Comparison of ENCODE assay signal across 9 mouse cellular contexts in genomic region chr11:98931513-98932292, GRCm38 (mm10). TPM values are rescaled to one million over a fixed set of nuclear protein-coding genes. Genes with fewer than 3 reads are reported as not detected.
A peak's percentile ranks its signal among the peaks of the same experiment; 100 is the strongest.
DNase-seq lines count a peak whose midpoint lies in the region; ATAC-seq lines count a peak whose summit lies in the region.
"Had no signal": no experiment of that assay in that cellular context is flagged by ENCODE, and none has a peak within 500 bp of the region (broad histone marks: within the 10 kb centered on the region; RNA-seq: fewer than 3 reads in every experiment).

No protein-coding gene starts in this region.

- H3K4me2 ChIP-seq in hindbrain, embryonic 14.5 days (replicated peaks) = 0 out of 2 replicates have a peak overlapping the region, but pooled peaks have one; percentile 8
- H3K4me2 ChIP-seq in midbrain, embryonic 11.5 days = no peak overlapping the region

- WGBS in hindbrain, embryonic 14.5 days = 26% methylated on average over 7 of the region's 7 CpGs
- 32% methylated on average over 7 of the region's 7 CpGs for WGBS in midbrain, embryonic 11.5 days

- H3K27ac ChIP-seq in hindbrain, embryonic 14.5 days = peak overlapping the region; percentile 18; the same call in 1 of the 2 replicates
- H3K27ac ChIP-seq in midbrain, embryonic 11.5 days (ENCODE audit: low read depth, low read length) = no peak overlapping the region

- H3K9ac ChIP-seq in hindbrain, embryonic 14.5 days = no peak overlapping the region
- no peak overlapping the region for H3K9ac ChIP-seq in midbrain, embryonic 11.5 days (ENCODE audit: low read length)

- H3K4me1 ChIP-seq in hindbrain, embryonic 14.5 days (replicated peaks; ENCODE audit: control insufficient read depth, insufficient read depth, low read length) = peaks cover 67% of the 10 kb centered on the region
- H3K4me1 ChIP-seq in midbrain, embryonic 11.5 days (ENCODE audit: control insufficient read depth, insufficient read depth, low read length) = peaks cover 54% of the 10 kb centered on the region

- DNase-seq in adrenal gland, postnatal 10 days = peak; percentile 52
- no peak for DNase-seq in adrenal gland, postnatal 25 days
- peak; percentile 61 for DNase-seq in testis, postnatal 10 days (ENCODE audit: low spot score)
- no peak for DNase-seq in testis, postnatal 14 days (ENCODE audit: low spot score)
- no peak for DNase-seq in hindbrain, embryonic 14.5 days (ENCODE audit: low spot score)
- peak; percentile 84 for DNase-seq in midbrain, embryonic 11.5 days (ENCODE audit: low spot score, missing footprints)
- DNase-seq in layer of hippocampus, adult 18-20 months (ENCODE audit: low spot score in 2 of 2) = no peak

- no peaks in the 10 kb centered on the region for H3K27me3 ChIP-seq in hindbrain, embryonic 14.5 days (ENCODE audit: control insufficient read depth, insufficient read depth, low read length)
- peaks cover 8% of the 10 kb centered on the region for H3K27me3 ChIP-seq in midbrain, embryonic 11.5 days (ENCODE audit: control insufficient read depth, insufficient read depth, low read length)

- ATAC-seq in hindbrain, embryonic 14.5 days (ENCODE audit: low FRiP score) = no peak
- no peak for ATAC-seq in midbrain, embryonic 11.5 days (ENCODE audit: low FRiP score)
- ATAC-seq in CD4-positive, CD25-positive, alpha-beta regulatory T cell, adult 4 months = no peak

- no peaks in the 10 kb centered on the region for H3K36me3 ChIP-seq in hindbrain, embryonic 14.5 days (replicated peaks; ENCODE audit: control insufficient read depth, insufficient read depth)
- no peaks in the 10 kb centered on the region for H3K36me3 ChIP-seq in midbrain, embryonic 11.5 days (ENCODE audit: control insufficient read depth, insufficient read depth, low read length)

- no peak overlapping the region for H3K4me3 ChIP-seq in hindbrain, embryonic 14.5 days (replicated peaks; ENCODE audit: low read length)
- H3K4me3 ChIP-seq in midbrain, embryonic 11.5 days (ENCODE audit: low read depth, low read length) = no peak overlapping the region

- no peaks in the 10 kb centered on the region for H3K9me3 ChIP-seq in hindbrain, embryonic 14.5 days (ENCODE audit: control insufficient read depth, low read length)
- H3K9me3 ChIP-seq in midbrain, embryonic 11.5 days (ENCODE audit: control insufficient read depth, low read length) = no peaks in the 10 kb centered on the region

RNA-seq across cellular contexts. Expression of gene Rara, which starts 4.1 kb away (rescaled TPM):
- total RNA-seq in adrenal gland, postnatal 10 days (2021) = 10 to 100 TPM; 26.2 to 34.7 TPM
- total RNA-seq in adrenal gland, postnatal 25 days (2021) = 21.8 and 27.7 TPM in 2 replicates
- polyA plus RNA-seq in hindbrain, embryonic 14.5 days (2014; fragmentation: Nextera tagmentation; extraction: Ambion mirVana) = 18.4 and 18.7 TPM in 2 replicates
- polyA plus RNA-seq in midbrain, embryonic 11.5 days (2014; fragmentation: Nextera tagmentation; extraction: Ambion mirVana) = 13.2 and 14.8 TPM in 2 replicates
- 1 to 10 TPM; 8.6 to 8.9 TPM for polyA plus RNA-seq in CD4-positive, CD25-positive, alpha-beta regulatory T cell, adult 4 months (2017; shearing (Covaris generic))
- total RNA-seq in layer of hippocampus, adult 18-20 months (2021) = 10 to 100 TPM; 18.3 to 26.6 TPM

RNA-seq across cellular contexts. Expression of gene Cdc6, which starts 24.1 kb away (rescaled TPM):
- total RNA-seq in adrenal gland, postnatal 10 days (2021) = 1 to 10 TPM; 3.8 to 6.5 TPM
- 1.7 and 4.3 TPM in 2 replicates for total RNA-seq in adrenal gland, postnatal 25 days (2021)
- polyA plus RNA-seq in hindbrain, embryonic 14.5 days (2014; fragmentation: Nextera tagmentation; extraction: Ambion mirVana) = 4.3 and 5.2 TPM in 2 replicates
- polyA plus RNA-seq in midbrain, embryonic 11.5 days (2014; fragmentation: Nextera tagmentation; extraction: Ambion mirVana) = 44.3 and 45.0 TPM in 2 replicates
- 1 to 10 TPM; 4.1 to 8.5 TPM for polyA plus RNA-seq in CD4-positive, CD25-positive, alpha-beta regulatory T cell, adult 4 months (2017; shearing (Covaris generic))
- total RNA-seq in layer of hippocampus, adult 18-20 months (2021) = under 1 TPM; 0.36 to 0.79 TPM

RNA-seq across cellular contexts. Expression of gene Gjd3, which starts 51.1 kb away (rescaled TPM):
- under 1 TPM; 0.45 to 0.73 TPM for total RNA-seq in adrenal gland, postnatal 10 days (2021)
- total RNA-seq in adrenal gland, postnatal 25 days (2021) = not detected in 2 replicates
- polyA plus RNA-seq in hindbrain, embryonic 14.5 days (2014; fragmentation: Nextera tagmentation; extraction: Ambion mirVana) = 0.60 and 1.4 TPM in 2 replicates
- polyA plus RNA-seq in midbrain, embryonic 11.5 days (2014; fragmentation: Nextera tagmentation; extraction: Ambion mirVana) = not detected in 2 replicates
- polyA plus RNA-seq in CD4-positive, CD25-positive, alpha-beta regulatory T cell, adult 4 months (2017; shearing (Covaris generic)) = not detected
- 1 to 10 TPM in 1 of 2 experiments, under 1 TPM in 1; 0.52 to 1.2 TPM for total RNA-seq in layer of hippocampus, adult 18-20 months (2021)
- total RNA-seq: neutrophil, adult 5-6 weeks had no signal

Comparison
In these comparisons a context has a peak if more than half of its experiments do, and no peak if none do; other contexts are left out.
1. DNase-seq: peak in adrenal gland, postnatal 10 days (single experiment), testis, postnatal 10 days (single experiment) and midbrain, embryonic 11.5 days (single experiment); none in adrenal gland, postnatal 25 days (single experiment), testis, postnatal 14 days (single experiment), hindbrain, embryonic 14.5 days (single experiment) and layer of hippocampus, adult 18-20 months (0 of 2).